Mouse (Mus musculus) kidney, adult 11 months (tissue): ENCODE data around the gene Dok5.
A peak's percentile ranks its signal among the peaks of the same experiment; 100 is the strongest.

ENCODE experiments used
- DNase-seq: peaks from one replicate; pipeline ENCODE4 v3.0.0; 2022

The Dok5 gene

DNA sequence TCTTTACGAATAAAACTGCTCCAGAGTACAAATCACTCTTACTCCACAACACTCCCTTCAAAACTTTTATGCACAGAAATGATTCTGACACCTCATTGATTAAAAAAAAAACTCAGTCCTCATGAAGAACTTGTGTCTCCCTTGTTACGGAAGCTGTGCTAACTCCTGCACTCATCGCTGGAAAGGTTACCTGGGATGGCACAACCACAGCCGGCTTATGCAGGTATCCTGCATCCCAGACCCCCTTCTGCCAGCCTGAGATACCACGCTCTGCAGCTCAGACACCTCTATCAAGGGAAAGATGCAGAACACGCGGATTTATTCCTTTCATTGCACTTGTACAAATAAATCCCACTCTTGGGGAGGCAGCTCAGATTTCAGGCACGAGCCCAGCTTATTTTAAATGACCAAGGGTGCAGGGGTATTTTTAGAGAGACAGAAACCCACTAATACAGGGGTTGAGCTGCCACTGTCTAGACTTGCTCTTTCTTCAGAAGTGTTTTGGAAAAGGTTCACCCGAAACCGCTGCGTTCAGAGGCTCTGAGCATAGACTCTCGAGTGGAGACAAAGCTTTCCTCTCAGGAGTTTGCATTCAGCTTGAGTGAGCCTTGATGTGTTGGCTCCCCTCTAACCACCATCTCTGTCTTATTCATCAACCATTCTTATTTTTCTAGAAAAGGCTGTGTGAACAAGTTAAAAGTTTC is 76.1 kb downstream of the Dok5 start:
- DNase-seq = no peak

DNA sequence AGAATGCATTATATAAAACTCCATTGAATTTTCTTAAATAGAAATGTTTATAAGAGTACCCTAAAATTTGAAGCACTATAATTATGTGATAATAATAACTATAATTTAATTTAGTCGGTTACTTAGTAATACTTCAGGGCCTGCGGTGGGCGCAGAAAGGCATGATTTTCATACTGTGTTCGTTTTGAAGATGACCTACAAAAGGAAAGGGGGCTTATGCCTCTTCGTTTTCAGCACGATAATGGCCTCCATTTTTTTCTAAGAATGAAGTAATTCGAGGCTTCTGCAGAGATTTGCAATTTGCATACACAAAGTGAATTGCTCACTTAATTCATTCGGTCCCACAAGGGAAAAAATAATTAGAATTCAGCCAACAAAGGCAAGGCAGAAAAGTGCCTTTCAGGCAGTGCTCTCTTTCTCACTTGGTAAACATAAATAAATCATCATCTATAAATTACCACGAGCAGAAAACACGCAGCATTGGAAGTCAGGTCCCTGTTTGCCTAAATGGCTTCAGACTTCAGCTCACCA is 76.7 kb downstream of the Dok5 start:
- DNase-seq = no peak

DNA sequence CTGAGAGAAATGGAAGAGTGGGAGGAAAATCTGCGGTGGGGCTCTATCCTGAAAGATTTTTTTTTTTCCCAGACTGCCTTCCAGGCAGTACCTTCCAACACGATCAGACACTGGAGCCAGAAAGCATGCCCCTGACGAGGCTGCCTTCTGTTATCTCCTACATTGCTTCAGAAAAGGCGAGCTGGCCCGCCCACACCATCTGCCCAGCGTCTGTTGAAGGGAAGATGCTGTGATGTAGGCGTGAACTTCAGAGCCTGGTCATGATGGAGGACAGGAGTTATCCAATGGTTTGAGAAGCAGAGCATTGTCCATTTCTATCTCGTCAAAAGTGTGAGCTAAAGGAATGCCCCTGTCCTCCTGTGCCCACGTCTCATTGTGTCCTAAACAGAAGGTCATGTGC is 79.7 kb downstream of the Dok5 start:
- DNase-seq = no peak

DNA sequence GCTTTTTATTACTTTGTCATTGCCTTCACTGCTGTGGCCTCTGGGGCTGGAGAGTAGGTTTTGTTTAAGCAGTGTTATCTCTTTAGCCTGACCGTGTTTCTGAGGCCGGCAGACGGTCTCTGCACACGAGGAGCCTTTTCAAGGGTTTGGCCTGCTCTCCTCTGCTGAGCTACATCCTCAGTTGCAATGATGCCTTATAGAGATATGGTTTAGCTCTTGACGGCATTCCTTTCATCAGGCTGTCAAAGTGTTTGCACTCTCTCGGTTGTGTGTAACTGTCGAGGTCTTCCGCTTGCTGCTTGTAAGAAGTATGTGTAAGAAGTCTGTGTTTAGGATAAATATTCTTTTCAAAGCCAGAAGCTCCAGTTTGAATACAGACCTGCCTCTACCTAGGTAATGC is 84.7 kb downstream of the Dok5 start:
- DNase-seq = no peak

DNA sequence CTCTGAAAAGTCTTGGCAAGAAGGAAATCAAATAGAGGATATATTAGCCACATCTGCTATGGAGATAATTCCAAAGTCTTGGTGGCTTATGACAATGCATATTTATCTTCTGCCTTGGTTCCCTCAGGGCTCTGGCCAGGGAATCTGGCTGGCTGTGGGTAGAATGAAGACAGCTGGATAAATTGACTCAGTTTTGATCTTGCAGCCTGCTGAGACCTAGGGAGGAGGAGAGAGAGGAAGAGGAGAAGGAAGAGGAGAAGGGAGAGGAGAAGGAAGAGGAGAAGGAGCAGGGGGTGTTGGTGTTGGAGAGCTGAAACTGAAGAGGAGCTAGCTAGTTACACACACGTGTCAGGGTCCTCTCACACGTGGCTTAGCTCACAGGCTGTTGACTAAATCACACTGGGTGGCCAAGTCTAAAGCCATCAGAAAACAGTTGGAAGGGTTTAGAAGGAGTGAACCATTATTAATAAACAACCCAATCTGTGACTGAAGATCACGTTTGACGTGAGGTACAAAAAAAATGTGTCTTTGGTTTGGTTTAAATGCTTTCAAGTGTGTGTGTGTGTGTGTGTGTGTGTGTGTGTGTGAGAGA is 85.6 kb downstream of the Dok5 start:
- no peak for DNase-seq

DNA sequence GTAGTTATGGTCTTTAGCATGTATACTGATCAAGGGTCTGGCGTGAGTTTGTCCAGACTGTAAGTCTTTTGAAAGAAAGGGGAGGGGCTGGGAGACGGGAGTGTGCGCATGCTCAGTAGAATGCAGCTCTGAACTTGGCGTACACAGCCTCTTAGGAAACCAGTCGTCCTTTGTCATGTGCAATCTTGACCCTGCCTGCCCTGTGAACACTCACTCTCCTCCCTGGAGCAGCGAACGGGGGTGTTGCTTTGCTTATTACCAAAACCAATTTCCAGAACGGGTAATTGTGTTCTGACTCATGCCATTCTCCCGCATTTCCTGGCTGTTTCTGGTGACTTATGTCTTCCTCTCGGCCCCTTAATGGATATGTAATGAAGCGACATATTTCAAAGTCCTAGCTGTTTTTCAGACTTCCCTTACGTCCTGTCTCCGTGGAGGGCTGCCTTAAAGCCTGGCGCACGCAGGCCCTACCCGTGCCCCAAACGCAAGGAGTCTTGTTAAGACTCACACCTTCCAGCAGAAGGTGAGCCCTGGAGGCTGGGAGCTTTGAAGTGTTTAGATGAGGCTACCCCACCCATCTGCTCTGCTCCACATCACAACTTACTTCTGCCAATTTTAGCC is 95.3 kb downstream of the Dok5 start:
- DNase-seq = peak; percentile 63

DNA sequence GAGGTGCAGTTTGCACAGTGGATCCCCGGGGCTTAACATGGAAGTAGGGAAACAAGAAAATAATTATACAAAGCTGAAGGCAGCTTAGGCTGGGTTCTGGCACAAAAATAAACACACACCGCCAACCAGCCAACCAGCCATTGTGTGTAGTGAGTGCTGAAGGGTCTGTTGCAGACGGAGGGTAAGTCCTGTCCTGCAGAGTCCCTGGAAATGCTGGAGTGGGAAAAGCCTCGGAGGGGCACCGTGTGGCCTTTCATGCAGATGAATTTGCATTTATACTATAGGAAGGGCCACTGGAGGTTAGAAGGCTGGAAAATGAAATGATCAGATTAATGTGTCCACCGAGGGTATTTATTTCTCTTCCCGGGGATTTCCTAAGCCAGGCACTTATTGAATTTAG is 97.2 kb downstream of the Dok5 start:
- DNase-seq = no peak

DNA sequence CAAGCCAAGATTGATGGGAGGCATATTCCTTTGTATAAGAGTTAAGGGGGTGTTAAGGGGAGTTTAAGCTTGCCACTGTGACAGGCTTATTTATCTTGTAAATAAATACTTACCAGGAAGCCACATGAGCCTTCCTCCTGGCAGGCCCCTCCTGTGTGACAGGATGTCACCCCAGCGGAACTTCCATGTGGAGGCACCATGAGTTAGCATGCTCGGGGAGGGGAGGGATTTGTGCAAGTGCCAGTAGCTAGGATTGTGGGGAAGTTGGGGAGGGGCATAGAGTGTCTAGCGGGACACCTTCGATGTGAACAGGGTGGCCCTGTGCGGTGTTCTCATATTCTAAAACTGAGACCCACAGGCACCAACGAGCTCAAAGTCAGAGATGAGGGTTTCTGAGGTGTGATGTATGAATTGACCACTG is 97.6 kb downstream of the Dok5 start:
- DNase-seq = peak; percentile 20

DNA sequence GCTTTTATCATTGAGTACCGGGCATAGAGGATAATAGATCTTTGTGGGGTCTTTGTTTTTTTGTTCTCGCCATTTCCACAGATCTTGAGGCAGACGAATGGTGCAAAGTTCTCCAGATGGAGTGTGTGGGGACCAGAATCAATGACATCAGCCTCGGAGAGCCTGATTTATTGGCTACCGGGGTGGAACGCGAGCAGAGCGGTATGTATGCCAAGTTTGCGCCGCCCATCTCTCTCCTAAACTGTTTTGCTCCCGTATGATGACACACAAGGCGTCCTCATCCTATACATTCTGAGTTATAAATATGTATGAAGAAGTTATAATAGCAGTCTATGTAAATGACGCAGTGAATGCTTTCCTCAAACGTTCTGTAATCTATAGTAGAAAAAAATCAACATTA is 98.4 kb downstream of the Dok5 start:
- no peak for DNase-seq

DNA sequence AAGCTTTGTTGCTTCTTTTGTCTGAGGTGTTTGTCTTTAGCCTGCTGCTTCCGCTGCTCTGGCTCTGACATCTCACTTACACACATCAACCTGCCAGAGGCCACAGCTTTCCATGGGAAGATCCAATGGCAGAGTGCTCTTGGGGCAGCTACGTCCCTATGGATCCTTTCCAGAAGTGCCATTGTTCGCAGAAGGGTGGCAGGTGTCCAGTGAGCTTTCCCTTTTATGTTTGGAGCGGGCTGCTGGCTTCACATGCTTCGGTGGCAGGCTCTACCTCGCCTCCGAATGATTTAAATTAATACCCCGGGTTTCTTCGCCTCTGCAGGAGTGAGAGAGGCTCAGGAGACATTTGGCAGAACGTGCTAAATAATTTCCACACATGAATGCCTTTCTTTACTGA is 105.3 kb downstream of the Dok5 start:
- no peak for DNase-seq

DNA sequence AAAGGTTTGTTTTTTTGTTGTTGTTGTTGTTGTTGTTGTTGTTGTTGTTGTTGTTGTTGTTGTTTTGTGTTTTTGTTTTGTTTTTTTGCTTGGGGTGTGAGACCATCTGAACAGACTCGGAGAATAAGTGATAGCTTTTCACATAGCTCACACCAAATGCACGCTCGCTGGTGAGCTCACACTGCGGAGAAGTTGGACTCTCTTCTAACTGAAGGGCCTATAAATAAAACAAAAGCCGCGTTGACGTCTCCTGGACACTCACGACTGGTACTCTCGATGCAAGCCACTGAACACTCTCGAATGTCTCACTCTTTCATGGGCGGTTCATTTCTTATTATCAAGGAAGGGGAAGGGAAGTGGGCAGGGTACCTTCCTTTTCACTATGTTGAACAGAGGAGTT is 105.8 kb downstream of the Dok5 start:
- DNase-seq = no peak

DNA sequence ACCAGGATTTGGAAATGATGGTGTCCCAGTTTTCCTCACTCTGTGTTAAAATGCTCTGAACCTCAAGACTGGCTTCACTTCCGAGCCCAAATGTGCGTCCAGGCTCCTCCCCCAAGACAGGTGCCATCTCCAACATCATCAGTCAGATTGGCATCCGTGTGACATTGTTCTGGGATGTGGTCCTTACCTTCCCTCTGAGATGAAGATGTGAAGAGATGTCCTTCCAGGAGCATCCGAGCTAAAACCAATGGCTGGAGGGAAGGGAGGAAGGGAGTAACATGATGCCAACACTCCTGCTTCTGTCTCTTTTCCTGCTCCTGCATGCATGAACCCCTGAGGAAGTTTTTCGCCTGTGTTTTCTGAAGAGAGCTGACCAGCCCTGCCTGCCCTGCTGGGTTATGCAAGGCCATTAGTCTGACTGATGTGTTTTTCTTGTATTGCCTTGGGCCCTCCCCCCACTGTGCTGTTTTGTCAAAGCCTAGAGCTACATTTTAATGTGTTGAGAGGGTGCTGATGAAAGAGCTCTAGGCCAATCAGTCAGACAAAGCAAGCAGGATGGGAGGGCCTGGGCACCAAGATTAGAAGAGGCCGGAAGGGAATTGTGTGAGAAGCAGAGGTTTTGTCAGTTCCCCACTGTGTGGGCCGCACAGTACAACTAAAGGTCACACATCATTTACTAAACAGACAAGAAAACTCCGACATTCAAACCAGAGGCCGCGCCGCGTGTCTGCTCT is 106.4 kb downstream of the Dok5 start:
- peak; percentile 26 for DNase-seq

DNA sequence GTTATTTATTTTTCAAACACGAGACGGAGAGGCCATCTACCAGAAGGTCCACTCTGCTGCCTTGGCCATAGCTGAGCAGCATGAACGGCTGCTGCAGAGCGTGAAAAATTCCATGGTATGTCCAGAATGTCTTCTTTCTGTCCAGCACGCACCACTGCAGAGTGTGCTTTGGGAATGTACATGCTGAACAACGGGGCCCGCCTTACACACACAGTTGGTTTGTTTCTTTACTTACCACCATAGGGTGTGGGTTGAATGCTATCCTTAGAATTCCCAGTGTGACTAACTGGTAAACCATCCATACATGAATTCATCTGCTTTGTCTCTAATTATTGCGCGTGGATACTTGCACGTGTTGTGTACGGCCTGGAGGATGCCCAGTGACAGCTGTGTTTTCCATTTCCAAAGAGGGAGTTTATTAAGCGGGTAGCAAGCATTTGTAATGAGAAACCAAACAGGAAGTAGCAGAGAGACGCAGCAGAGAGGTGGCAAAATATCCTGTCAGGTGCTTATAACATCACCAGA is 109.9 kb downstream of the Dok5 start:
- no peak for DNase-seq

DNA sequence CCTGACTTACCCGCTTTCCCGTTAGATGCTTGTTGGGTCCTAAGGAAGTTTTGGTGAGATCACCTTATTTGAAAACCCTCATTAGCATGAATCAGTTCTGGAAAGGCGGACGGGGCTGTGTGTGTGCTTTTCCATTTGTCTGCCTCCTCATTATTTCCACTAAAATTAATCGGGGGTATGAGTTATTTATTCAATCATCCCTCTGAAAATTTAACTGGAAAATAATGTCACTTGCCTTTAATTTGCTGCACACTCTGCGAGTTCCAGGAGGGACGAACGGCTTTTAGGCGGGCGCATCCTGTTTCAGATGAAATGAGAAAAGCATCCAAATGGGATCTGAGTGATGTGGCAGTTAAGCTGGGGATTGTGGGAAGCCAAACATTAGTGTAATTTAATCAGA is 113.9 kb downstream of the Dok5 start:
- DNase-seq = no peak

DNA sequence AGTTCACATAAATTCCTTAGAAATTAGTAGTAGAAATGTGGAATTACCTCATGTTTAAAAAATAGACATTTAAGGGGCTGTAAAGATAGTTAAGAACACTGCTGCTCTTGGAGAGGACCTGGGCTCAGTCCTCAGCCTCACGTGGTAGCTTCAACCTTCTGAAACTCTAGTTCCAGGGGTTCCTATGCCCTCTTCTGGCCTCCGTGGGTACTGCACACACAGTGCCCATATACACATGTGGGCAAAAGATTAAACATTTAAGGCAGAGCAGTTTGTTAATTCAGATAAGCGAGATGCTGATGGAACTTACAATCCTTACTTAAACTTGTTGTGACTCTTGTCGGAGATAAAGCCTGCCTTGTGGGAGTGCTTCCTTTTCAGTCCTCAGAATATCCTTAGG is 118.5 kb downstream of the Dok5 start:
- DNase-seq = no peak

DNA sequence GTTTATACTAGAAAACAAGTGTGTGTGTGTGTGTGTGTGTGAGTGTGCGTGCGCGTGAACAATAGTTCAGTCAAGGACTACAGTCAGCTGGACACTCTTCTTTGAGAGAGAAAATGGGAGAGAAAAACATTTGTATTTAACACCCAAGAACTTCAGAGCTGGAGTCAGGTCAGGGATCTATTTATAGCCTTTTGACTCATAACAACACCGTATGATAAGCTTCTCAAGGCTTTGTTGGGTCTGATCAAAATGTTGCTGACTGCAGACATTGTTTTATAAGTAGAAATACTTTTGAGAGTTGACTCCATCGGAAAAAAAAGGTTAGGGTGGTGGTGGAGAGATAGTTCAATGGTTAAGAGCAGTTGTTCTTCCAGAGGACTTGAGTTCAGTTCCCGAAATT is 120.7 kb downstream of the Dok5 start:
- DNase-seq = no peak

DNA sequence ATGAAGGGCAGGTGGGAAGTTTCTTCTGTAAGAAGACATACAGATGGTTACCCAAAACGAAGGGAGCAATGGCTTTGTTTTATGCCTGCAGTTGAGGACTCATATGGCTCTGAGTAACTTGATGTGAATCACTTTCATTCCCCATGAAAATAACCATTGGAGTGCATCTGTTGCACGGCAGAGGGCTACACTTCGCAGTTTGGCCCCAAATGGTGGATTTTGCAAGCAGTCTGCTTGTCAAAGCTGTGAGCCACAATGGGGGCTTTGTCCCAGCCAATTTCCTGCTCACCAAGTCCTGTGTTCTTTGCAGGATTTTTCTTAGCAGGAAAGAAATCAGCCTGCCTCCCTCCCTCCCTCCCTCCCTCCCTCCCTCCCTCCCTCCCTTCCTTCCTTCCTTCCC is 123.6 kb downstream of the Dok5 start:
- DNase-seq = no peak

DNA sequence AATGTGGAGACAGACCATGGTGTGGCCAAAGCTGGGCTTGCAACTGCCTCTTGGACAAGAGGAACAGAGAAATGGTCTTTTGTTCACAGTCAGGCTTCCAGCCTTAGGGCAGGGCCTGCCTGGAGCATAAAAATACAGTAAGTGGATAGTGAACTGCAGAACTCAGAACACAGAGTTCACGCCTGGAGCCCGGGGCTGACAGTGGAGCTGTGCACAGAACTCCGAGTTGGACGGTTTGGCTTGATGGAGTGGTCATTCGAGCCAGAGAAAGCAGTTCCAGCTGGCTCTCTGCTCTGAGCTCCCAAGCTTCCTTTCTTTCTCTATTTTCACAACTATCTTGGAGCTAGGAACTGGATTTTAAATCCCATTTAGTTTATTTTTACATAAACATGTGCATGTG is 124.5 kb downstream of the Dok5 start:
- DNase-seq = no peak

DNA sequence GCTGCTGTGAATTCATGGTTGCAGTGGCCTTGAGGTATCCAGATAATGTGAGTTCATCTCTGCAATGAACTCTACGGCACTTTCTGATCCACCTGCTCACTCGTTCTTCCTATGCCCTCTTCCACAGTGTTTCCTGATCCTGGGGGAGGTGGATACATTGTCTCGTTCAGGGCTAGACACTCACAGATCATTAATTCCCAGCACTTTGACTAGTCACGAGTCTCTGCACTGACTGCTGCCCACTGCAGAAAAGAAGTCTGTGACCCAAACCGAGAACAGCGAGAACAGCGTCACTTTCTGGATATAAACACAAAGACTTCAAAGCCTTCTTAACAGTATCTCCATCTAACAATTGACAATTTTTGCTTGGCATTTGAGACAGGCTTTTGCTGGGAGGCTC is 125.9 kb downstream of the Dok5 start:
- DNase-seq = no peak

DNA sequence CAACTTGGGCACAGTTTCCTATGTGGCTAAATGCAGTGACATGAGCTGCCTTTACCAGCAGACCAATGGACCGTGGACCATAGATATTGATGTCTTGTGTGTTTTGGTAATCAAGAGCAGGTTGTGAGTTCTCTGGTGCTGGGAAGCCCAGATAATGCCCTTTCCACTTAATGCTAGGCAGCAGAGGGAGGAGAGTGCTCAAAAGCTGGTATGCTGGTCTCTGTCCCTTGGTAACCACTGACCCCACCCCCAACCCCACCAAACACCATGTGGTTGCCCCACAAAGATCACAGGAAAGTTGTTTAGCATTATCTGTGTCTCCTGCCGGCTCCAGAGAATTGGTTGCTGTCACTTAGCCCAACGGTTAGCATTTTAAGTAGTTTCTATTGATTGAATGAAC is 127.0 kb downstream of the Dok5 start:
- DNase-seq = no peak

DNA sequence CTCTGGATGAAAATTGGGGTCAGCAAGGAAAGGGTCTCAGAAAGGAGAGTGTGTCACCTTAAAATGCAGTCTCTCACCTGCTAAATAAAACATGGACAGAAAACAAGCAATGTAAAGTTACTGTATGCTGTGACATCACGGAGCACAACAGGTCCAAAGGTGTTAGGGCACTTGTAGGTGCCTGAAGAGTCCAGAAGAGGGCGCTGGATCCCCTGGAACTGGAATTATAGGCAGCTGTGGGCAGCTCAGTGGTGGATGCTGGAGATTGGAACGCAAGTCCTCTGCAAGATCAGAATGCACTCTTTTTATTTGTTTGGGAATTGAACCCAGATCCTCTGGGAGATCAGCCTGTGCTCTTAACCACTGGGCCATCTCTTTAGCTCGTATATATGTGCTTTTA is 129.0 kb downstream of the Dok5 start:
- no peak for DNase-seq

DNA sequence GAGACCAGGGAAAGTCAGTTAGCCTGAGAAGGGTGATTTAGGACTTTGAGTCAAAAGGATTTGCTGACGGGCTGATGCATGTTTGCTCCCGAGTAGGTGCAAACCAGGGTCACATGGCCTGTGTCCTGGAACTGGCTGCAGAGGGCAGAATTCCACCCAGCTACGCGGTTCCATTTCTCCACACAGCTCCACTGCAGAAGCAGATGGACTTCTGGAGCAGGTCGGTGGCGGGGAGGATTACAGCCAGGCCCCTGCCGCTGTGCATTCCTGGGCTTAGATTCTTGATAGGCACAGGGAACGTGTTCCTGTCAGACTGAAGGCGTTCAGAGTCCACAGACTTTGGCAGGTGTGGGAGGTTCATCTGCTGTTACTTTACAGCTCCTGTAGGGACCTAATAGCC is 131.2 kb downstream of the Dok5 start:
- peak; percentile 19 for DNase-seq

DNA sequence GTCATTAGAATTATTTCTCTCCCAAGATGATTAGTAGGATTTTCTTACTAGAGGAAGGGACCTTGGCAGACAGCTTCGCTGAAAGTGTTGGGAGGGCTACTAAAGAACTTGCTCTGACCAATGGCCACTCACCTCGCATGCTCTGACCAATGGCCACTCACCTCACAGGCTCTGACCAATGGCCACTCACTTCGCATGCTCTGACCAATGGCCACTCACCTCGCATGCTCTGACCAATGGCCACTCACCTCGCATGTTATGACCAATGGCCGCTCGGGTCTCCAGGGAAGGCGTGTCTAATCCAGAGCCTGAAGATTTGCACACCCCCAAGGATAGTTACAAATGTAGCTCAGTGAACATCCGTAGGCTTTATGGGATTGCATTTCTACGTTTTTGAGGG is 131.6 kb downstream of the Dok5 start:
- DNase-seq = no peak

DNA sequence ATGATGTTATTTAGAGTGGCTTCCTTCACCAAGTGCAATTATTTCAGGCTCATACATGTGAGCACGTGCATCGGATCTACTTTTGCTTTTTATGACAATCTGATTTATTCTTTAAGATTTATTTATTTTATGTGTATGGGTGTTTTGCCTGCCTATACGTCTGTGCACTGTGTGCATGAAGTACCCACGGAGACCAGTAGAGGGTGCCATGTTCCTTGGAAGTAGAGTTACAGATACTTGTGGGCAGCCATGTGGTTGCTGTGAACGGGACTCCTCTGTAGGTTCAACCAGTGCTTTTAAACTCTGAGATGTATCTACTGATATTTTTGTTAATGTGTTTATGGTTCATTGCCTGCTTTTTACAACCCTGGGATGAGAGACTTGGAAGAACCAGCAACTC is 132.4 kb downstream of the Dok5 start:
- DNase-seq = no peak
